Mouse (Mus musculus) lung, embryonic 15.5 days (tissue): ENCODE results near the gene Cd247. TPM values are rescaled to one million over a fixed set of nuclear protein-coding genes. Genes with fewer than 3 reads are reported as not detected.

ENCODE experiments used
- polyA plus RNA-seq: library from polyadenylated mRNA; unstranded; fragments of >200 nt; fragmentation: Nextera tagmentation; extraction: Ambion mirVana; gene quantifications from 2 replicates; pipeline ENCODE4 v1.2.1, GENCODE M21; 2015

The Cd247 gene
- polyA plus RNA-seq, 1 experiment from 2014 or later = 2.6 TPM

Other genes with a start within 250 kb of the Cd247 start
- 193 and 203 TPM in 2 replicates for gene Mpzl1, start 154.1 kb upstream of the Cd247 start, polyA plus RNA-seq
- 37.8 and 42.8 TPM in 2 replicates for gene Rcsd1, start 78.9 kb upstream of the Cd247 start, polyA plus RNA-seq
- 66.3 and 74.9 TPM in 2 replicates for gene Creg1, start 24.9 kb upstream of the Cd247 start, polyA plus RNA-seq
- gene Pou2f1, start 214.0 kb downstream of the Cd247 start, polyA plus RNA-seq = 13.8 and 14.8 TPM in 2 replicates